Mouse (Mus musculus) liver, postnatal 0 days (tissue): ENCODE measurements around the gene Sept1.

Source experiments
- CTCF ChIP-seq: sonication (generic); IDR thresholded peaks from 2 replicates; pipeline ENCODE4 v1.5.1; 2016; ENCODE audit warnings: antibody characterized with exemption, low read depth
- EP300 ChIP-seq: IDR thresholded peaks from 2 replicates; pipeline ENCODE4 v1.6.1; 2016; ENCODE audit warnings: antibody characterized with exemption, low read depth, mild to moderate bottlenecking

GRCm38 (mm10) chr7:127281114-127281513 is 48.2 kb upstream of the Sept1 start:
- no peak for TF ChIP-seq CTCF
- TF ChIP-seq EP300, result no peak
